Mouse (Mus musculus) gastrocnemius, adult 2 months (tissue): Measurements from ENCODE around the gene Far2. TPM values are rescaled to one million over a fixed set of nuclear protein-coding genes. Genes with fewer than 3 reads are reported as not detected.

Experiments
- DNase-seq: peaks from one replicate; pipeline ENCODE4 v3.0.0; 2022
- H3K27ac ChIP-seq: fragments of 200-600 bp; 2 replicates; pipeline ENCODE4 v1.8.1; 2022; ENCODE audit warnings: mild to moderate bottlenecking
- H3K4me3 ChIP-seq: fragments of 200-600 bp; 2 replicates; pipeline ENCODE4 v1.8.1; 2022; ENCODE audit warnings: mild to moderate bottlenecking, moderate library complexity
- CTCF ChIP-seq: fragments of 200-600 bp; IDR thresholded peaks from 2 replicates; pipeline ENCODE4 v1.8.1; 2022; ENCODE audit warnings: antibody characterized with exemption, mild to moderate bottlenecking, moderate library complexity
- intact Hi-C: fragments of 180-260 bp; cut with DNase I; formaldehyde crosslinking; loops from one replicate; pipeline ENCODE4 v1.15.1; 2025
- long read RNA-seq, 2 experiments: library from polyadenylated mRNA; stranded (forward); transcript quantifications; one replicate each; pipeline ENCODE4 v2.0.0; 2021
- total RNA-seq, 2 experiments: library from RNA; stranded (reverse); gene quantifications; 2 replicates each; pipeline ENCODE4 v1.2.3; 2021

Far2 gene
- under 1 TPM; 0.08 TPM for total RNA-seq
- long read RNA-seq, experiment 1, partial matches to known transcripts, result 0 of 1 reads
- long read RNA-seq, experiment 1, other reads (novel, unspliced or antisense), result 1 of 1 reads
- long read RNA-seq, experiment 2, result 0 reads

DNA sequence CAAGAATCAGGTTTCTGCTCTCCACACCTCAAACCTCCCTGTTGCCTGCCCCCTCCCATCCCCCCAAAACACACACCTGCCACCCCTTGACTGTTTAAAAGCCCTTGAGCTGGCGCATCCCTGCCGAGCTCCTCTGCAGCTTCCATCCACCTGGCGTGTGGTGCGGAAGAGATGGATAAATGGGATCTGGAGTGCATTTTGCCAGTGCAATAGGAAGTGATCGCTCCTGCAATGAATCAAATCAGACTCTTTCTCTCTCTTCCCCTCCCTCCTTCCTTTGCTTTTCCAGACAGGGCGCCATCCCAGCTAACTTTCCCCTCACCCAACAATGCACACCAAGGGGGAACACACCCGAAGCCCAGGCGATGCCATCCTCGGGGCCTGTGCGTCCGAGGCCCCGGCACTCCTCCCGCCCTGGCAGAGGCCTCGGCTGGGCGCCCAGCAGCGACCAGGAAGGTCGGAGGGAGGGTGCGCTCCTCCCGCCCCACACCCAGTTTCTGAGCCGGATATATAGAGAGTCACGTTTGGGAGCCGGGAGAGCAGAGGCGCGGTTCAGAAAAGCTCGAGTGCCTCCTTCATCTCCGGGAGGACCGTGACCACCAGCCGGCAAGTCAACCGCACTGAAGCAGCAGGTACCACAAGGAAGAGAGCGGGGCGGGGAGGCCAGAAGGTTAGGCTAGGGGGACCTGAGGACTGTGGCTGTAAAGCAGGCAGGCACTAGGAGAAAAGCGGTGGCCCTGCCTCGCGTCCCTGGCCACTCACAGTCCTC, at the start of gene Far2:
TSS of gene Far2 (plus strand) at position 379 of the 769 bp plus-strand sequence.
- intact Hi-C loops, result no loop called here
- H3K4me3 ChIP-seq, result peak within 1 kb of the TSS; percentile 47
- no peak for DNase-seq

DNA sequence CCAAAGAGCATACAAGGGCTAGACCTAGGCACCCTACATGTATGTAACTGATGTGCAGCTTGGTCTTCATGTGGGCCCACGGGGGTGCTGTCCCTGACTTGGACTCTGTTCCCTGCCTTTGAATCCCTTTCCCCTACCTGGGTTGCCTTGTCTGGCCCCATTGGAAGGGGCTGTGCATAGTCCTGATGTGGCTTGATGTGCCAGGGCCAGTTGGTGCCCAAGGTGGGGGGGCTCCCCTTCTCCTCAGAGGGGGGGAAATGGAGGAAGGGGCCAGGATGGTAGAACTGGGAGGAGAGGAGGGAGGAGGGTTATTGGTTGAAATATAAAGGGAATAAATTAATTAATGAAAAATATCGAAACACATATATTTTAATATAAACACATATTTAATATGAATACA, 46.6 kb upstream of the Far2 start:
- no peak overlapping the region for H3K4me3 ChIP-seq
- no peak overlapping the region for H3K27ac ChIP-seq
- no peak for DNase-seq
- intact Hi-C loops, result no loop called here
- TF ChIP-seq CTCF, result no peak

More for the DNA sequence above, at the start of gene Far2:
- no peak for TF ChIP-seq CTCF
- H3K27ac ChIP-seq, result no peak within 1 kb of the TSS

DNA sequence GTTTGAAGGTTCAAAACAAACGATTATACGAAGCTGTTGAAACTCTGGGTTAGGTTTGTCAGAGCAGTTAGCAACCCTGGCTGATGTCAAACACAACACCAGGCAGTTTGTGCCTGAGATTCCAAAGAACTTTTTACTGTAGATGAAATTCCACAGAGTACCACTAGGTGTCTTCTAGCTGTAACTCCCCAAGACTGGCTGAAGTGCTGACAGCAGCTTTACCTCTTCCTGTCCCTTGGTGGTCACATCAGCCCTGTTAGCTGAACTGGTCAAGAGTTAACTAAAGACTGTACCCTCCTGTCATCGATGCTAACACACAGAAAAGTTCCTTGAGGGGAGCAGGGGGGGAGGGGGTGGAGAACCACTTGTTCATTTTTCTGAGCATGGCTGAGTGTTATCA, 46.0 kb upstream of the Far2 start:
- DNase-seq, result no peak
- TF ChIP-seq CTCF, result peak; percentile 42
- intact Hi-C loops, result no loop called here

DNA sequence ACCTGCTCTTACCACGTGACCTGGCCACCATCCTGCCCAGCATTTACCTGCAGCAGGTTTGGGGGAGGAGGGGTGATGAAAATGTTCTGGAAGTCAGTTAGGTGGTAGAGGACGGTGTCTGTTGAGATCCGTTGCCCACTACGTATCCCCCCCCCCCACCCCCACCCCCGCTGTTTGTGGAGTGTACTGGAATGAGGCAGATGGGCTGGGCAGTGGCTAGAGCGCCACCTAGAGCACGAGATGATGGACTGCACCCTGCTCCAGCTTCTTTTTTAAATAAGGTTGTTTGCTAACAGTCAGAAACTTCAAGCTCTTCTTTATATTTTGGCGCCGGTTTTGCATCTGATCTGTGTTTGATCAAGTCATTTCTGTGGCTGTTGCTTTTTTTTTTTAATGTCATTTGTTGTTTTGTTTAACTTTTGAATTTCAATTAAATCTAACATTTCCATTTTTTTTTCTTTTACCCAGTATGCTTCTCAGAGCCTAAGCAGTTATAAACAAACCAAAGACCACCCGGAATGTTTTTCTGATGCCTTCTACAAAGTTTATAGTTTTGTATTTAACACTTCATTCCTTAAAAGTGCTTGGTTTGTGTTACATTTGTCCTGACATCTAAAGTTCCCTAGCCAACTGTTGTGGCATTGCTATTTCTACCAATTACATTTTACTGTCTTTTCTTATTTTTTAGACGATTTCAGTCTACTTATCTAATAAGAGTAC, 40.8 kb upstream of the Far2 start:
- no peak for TF ChIP-seq CTCF
- no peak for DNase-seq
- no peak overlapping the region for H3K4me3 ChIP-seq
- H3K27ac ChIP-seq, result no peak overlapping the region
- intact Hi-C loops, result no loop called here

More for the DNA sequence above, 46.0 kb upstream of the Far2 start:
- no peak overlapping the region for H3K4me3 ChIP-seq
- H3K27ac ChIP-seq, result no peak overlapping the region

DNA sequence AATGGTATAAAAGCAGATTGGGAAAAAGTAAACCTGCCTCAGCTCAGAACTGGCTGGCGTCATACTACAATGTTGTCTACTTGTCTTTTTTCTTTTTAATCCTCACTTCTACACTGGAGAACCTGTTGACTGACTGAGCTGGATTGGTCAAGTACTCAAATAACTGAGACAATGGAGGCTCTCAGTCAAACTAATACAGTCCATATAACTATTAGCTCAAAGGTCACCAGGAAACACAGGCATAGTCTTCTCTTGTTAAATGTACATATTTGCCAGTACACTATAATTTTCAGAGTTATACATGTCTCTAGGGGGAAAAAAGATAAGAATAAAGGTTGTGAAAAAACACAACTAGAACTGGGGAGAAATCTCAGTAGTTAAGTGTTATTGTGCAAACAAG, 6.3 kb upstream of the Far2 start:
- H3K4me3 ChIP-seq, result no peak overlapping the region
- no peak overlapping the region for H3K27ac ChIP-seq
- intact Hi-C loops, result no loop called here
- no peak for DNase-seq
- TF ChIP-seq CTCF, result no peak

DNA sequence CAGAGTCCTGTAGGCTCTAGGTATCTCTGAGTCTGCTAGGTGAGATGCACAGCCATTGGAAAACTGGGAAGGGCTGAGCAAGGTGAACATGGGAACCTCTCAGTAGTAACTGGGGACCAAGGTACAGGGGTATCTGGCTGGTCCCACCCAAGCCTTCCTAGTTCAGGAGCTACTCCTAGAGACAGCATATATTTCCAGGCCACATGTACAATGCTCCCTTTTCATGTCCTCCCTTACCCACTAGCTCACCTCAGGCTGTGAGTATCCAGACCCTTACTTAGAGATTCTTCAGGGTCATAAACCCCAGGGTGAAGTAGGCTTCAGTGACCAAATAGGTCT, 560 bp downstream of the Far2 start:
- DNase-seq, result no peak
- Histone ChIP-seq H3K4me3 (no peak overlapping the region; the same call in 1 of the 2 replicates), H3K27ac (no peak overlapping the region)
- no peak for TF ChIP-seq CTCF
- intact Hi-C loops, result no loop called here

DNA sequence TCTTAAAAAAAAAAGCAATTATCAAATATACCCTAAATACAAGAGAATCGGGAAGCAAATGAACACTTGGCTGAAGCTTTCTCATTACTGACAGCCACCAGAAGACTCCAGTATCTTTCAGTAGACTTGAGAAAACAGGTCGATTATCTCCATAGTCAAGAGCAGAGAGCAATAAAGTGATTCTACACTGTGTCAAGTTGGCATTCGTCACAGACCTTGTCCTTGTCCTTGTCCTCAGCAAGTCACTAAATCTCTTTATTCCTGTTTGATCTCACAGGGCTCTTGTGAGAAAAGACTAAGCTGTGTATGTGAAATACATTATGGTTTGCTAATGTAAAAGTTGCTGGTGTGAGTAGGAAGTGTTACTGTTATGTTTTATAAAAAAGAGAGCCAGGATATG, 16.1 kb downstream of the Far2 start:
- Histone ChIP-seq H3K4me3 (no peak overlapping the region), H3K27ac (no peak overlapping the region)
- intact Hi-C loops, result no loop called here
- no peak for TF ChIP-seq CTCF
- no peak for DNase-seq

DNA sequence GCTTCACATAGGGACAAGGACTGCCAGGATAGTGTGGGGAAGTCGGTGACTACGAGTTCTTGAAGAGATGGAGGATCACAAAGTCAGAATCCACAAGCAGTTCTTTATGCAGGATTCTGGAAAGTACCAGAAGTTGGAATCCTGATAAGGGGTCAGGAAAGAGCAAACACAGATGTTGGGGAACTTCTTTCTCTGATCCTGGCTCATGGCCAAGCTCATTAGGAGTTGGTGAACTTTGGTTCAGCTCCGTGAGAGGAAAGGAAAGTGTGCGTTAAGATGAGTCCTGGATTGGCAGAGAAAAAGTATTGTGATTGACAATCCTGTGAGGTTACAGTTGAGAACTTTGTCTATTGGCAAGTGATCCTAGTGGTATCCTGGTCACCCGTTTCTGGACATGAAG, 19.2 kb downstream of the Far2 start:
- DNase-seq, result no peak
- Histone ChIP-seq H3K27ac (no peak overlapping the region), H3K4me3 (no peak overlapping the region)
- intact Hi-C loops, result no loop called here
- no peak for TF ChIP-seq CTCF

DNA sequence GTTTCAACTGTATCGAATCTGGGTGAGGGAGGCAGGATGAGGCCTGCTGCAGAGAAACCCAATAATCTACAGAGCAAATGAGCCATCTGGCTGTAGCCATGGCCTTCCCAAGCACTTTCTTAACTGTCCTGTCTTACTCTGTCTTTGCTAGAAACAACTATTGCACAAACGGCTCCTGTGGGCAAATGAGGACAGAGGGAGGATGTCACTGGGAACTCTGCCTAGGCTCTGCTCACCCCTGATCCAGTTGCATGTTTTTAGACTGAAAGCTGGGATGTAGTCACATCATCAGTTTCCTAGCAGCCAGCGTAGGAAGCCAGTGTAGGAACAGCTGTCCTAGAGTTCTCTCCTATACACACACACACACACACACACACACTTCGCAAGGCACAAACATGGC, 21.7 kb downstream of the Far2 start:
- intact Hi-C loops, result no loop called here
- no peak for TF ChIP-seq CTCF
- H3K27ac ChIP-seq, result no peak overlapping the region
- no peak overlapping the region for H3K4me3 ChIP-seq
- DNase-seq, result peak; percentile 50

DNA sequence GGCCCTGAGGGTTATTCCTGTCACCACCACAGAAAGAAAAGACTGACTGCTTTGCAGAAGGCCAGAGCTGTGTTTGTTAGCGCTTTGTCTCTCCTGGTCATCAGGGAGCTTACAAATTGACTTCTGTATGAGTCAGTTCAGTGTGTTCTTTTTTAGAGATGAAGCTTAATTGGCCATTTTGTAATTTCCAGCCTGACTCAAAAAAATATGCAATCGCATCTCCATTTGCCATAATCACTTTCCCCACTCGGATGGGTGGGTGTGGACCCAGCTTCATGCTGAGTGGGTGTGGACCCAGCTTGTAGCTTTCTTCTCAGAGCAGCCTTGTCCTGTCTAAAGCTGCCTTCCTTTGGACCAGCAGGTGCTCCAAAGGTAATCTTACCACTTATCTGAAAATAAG, 26.5 kb downstream of the Far2 start:
- H3K27ac ChIP-seq, result no peak overlapping the region
- no peak overlapping the region for H3K4me3 ChIP-seq
- no peak for TF ChIP-seq CTCF
- intact Hi-C loops, result no loop called here
- DNase-seq, result no peak

DNA sequence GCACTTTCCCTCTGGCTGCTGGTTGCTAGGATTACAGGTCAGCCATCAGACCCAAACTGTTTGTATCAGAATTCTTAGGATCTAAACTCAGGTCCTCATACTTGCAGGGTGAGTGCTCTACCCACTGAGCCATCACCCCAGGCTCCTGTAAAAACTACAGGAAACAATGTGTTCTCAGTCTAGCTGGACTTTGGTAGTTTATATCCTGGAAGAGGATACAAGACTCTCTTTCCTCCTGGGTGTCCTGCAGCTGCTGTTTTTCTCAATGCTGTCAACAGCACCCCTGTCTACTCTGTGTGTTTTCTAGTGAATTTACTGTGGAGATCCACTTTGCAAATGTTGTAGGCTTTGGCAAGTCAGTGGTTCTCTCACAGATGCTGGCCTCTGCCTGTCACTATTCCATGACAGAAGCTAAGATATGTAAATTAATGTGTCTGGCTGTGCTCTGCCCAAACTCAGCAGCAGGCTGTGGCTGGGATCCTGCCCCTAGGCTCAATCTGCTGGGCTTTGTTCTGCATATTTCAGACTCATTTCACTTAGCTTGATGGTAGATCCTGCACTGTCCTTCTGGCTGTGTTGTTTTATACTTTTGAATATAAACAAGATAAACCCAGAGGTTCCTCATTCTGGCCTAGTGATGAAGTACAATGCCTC, 27.3 kb downstream of the Far2 start:
- no peak overlapping the region for H3K4me3 ChIP-seq
- no peak for TF ChIP-seq CTCF
- DNase-seq, result no peak
- intact Hi-C loops, result no loop called here
- H3K27ac ChIP-seq, result no peak overlapping the region

DNA sequence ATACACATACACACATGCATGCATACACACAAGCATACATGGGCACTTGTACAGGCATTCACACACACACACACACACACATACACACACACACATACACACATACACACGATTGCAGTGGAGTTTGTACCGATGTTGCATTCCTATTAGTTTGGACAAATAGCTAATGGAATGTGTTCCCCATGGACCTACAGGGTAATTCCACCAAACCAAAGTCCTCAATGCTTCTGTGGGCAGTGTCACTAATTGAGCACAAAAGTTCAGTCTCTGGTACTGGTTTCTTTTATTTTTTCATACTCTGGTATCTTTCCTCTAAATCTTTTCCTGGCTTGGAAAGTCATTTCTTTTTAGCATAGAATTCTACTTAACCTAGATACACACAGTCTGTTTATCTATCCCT, 36.8 kb downstream of the Far2 start:
- no peak for TF ChIP-seq CTCF
- intact Hi-C loops, result no loop called here
- Histone ChIP-seq H3K4me3 (no peak overlapping the region), H3K27ac (no peak overlapping the region)
- DNase-seq, result no peak

DNA sequence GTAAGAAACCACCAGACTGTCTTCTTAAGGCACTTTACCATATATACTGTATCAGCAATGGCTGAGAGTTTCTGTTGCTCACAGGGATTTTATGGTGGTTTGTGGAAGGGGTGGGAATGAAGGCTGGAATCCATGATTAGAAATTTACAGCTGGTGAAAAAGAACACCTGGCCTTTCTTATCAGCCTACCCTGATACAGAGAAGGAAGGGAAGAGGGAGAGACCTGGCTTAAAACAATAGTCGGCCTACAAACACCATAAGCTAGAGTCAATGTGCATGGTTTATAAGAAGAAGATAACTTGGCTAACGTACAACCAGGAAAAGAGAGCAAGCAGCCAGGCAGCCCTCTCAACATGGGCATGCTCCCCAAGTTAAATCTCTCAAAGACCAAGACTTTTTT, 37.3 kb downstream of the Far2 start:
- TF ChIP-seq CTCF, result no peak
- DNase-seq, result no peak
- Histone ChIP-seq H3K27ac (no peak overlapping the region), H3K4me3 (no peak overlapping the region)
- intact Hi-C loops, result no loop called here
